Mouse (Mus musculus) large intestine, adult 2 months (tissue): Measurements from ENCODE around the gene Zc3h13. TPM values are rescaled to one million over a fixed set of nuclear protein-coding genes. Genes with fewer than 3 reads are reported as not detected.

ENCODE experiments used
- polyA plus RNA-seq: library from polyadenylated mRNA; depleted of rRNA; stranded (reverse); fragments of >200 nt; gene quantifications from 2 replicates; pipeline ENCODE4 v1.2.3, GENCODE M21; 2012; rRNA removed

Zc3h13 gene
- polyA plus RNA-seq, 1 experiment, result 5.9 TPM

Other genes with a start within 250 kb of the Zc3h13 start
- gene Lrrc63, start 153.5 kb upstream of the Zc3h13 start, polyA plus RNA-seq, result not detected in 2 replicates
- gene Lcp1, start 153.3 kb upstream of the Zc3h13 start, polyA plus RNA-seq, result 18.4 and 18.5 TPM in 2 replicates
- gene Cpb2, start 42.1 kb upstream of the Zc3h13 start, polyA plus RNA-seq, result not detected in 2 replicates
- gene Siah3, start 171.6 kb downstream of the Zc3h13 start, polyA plus RNA-seq, result 0.02 and 0.03 TPM in 2 replicates